Mouse (Mus musculus): ENCODE results near the gene Ccn5.

Ccn5 gene

DNA sequence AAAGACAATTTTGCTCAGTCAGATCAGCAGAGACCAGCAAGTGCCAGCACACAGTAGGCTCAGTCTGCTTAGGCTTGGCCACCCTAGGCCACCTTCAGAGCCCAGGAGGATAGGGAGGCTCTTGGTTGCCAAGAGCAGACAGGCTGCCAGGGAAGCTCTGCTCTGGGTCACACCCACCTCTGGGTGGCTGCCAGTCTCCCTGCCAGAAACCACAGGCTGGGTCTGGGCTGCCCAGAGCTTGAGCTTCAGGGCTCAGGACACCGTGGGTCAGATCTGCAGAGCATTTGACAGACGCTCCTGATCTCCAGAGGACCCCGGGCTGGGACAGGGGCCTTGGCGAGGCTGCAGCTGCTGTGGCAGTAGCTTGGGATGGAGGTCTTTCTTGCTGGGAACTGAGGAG lies at the start of gene Ccn5:
Gene Ccn5 (plus strand): TSS at position 255 of the 400 bp plus-strand sequence.
- no peak for DNase-seq (ENCODE audit: low spot score in 2 of 2)

DNA sequence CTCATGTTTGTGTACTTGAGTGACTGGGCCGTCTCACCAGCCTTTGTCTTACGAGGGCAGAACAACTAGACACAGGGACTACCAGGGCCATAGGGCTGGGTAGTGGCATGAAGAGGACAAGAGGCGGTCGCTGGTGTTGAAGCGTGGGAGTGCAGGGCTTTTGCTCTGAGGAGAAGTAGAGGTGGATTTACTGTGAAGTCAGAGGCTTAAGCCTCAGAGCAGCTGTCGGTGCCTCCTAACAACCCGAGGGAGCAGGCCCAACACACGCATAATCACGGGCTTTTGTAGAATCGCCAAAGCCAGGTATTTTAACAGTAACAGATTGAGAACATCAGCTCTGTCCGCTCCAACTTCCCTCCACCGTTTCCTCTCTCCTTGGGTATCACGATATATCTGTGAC lies 44.0 kb upstream of the Ccn5 start:
- no peak for DNase-seq (ENCODE audit: low spot score in 2 of 2)

DNA sequence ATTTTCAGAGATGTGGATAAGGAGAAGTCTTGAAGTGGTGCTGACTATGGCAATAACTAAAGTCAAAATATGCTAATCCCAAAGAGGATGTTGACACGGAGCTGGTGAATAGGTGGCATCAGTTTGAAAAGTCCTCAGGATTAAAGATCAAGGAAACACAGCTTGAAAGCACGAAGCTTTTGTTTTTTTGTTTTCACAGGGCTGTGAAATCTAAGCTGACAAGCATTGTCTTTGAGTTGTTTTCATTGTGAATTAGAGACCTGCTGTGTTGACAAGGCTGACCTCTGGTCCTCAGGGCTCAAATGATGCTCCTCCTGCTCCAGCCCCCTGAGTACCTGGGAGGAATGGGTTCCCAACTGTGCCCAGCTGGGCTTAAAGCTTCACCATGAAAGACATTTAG lies 43.6 kb upstream of the Ccn5 start:
- no peak for DNase-seq (ENCODE audit: low spot score in 2 of 2)

DNA sequence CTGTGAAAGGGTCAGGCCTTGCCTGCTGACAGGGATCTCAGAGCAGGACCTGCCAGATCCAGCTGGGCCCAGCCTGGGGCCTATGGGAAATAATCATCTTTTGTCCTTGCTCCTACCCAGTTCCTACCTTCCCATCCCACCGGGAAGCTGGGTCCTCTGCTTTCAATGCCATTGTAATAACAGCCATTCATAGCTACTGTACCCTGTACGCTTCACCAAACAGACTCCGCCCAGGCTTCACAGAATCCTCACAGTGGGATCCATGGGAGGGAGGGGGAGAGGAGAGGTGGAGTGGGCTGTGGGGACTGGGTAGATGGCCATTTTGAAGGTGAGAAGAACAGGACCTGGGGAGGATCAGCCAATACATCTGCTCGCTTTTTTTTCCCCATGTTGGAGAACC lies 41.8 kb upstream of the Ccn5 start:
- no peak for DNase-seq (ENCODE audit: low spot score in 2 of 2)

DNA sequence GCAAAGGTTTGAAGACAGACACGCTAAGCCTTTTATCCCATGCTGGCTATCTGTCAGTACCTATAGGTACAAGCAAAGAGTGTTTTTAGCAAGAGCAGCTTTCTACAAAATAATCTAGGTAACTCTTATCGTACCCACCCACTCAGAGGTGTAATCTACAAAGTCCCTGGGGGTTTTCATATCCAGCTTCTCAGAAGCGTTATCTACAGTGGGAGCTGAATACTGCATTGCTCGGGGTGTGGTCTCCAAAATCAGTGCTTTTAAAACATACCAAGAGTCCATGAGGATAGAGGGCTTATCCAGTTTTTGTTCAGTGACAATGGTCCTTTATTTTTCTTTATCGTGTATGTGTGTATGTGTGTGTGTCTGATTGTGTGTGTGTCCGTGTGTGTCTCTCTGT lies 37.3 kb upstream of the Ccn5 start:
- DNase-seq (ENCODE audit: low spot score in 2 of 2): no peak

DNA sequence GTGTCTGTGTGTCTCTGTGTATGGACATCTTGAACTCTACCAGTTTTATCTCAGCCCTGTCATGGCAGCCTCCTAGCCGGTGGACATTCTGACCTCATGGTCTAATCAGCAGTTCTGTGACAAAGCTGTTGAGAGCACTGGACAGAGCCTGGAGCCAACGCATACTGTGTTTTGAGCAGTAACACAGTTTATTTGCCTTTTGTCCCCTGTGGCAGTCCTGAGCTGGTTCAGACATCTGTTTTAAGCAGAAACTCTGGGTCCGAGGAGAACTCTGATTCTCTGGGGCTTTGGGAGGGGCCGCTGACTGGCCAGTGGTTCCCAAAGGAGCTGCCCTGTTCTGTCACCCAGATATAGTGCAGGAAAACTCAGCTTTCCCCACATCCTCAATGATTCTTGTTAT lies 36.8 kb upstream of the Ccn5 start:
- DNase-seq (ENCODE audit: low spot score in 2 of 2): no peak

DNA sequence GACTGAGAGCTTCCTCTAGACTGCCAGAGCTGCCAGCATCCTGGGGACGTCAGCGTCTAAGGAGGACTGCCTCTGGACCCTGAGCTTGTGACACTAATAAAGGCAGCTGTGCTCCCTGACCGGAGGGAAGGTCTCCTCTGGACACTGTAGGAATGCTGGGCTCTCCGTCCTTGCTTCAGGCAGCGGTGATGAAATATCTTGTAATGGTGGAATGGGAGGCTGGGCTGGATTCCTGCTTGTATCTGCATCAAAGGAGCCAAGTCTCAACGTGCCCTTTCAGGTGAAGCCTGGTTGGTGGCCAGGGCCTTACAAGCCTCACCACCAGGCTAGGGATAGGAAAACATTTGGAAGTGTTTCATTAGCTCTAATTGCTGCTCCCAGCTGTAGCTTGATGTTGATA lies 33.6 kb upstream of the Ccn5 start:
- DNase-seq (ENCODE audit: low spot score in 2 of 2): no peak

DNA sequence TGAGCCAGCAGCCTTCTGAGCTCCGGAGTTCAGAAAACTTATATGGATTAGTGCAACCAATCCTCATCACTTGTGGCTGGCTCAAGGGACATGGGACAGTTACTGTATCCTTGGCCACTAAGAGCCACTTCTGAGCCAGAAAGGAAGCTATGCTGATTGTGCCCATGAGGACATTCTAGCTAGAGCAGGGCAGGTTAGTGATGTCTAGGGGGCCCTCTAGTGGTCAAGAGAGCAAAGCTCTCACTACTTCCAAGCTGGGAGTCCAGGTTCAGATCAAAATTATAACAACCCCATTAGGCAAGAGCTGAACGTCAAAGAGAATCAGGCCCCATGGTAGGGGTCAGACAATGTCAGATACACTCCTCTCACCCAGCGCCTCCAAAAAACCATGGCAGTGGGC lies 33.0 kb upstream of the Ccn5 start:
- DNase-seq (ENCODE audit: low spot score in 2 of 2): peak in 1 of 2 experiments; percentile 61

DNA sequence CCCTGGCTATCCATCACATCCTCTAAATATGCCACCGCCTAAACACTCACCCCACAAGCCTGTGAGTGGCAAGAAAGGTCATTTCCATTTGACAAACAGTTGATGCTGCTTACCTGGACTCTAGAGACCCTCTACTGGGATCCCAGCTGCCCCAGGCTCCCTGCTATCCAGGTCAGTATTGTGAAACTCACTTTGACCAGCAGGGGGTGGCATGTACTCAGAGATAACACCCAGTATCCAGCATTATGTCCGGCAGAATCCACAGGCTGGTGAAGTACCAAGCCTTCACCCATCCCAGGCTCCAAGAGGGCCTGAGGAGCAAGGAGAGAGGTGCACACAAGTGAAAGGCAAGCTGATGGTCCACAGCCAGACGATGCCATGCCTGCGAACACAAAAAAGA lies 32.2 kb upstream of the Ccn5 start:
- peak in 1 of 2 experiments; percentile 79 for DNase-seq (ENCODE audit: low spot score in 2 of 2)

DNA sequence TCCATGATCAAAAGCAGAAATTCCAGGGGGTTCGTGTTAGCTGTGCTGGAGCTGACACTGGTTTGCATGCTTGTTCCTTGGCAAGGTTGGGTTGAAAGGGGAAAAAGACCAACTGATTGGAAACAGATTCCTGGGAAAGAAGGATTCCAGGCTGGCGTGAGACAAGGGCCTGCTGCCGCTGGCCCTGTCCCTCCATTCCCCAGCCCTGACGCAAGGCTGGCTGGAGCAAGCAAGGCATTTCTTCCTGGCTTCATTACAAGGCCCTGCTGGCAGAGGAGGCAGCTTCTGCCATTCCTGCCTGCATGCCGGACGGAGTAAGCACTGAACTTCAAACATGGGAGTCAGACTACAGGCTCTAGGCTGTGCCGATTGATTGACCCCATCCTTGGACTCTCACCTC lies 22.2 kb upstream of the Ccn5 start:
- DNase-seq (ENCODE audit: low spot score in 2 of 2): no peak

DNA sequence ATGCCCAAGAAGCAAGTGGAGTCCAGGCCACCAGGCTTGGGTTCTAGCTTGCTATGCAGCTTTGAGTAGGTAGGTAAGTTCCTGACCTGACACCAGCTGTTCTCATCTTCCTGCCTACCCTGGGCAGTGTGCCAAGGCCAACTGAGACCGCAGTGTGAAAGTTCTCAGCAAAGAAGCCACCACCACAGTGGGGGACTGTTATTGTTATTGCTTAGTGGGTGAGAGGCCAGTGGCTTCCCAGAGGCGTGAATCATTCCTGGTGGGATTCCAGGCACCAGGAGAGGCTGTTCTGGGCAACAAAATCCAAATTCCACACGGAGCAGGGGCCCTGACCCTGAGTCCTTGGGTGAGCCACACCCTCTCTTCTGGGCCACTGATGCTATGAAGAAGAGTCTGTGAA lies 19.8 kb upstream of the Ccn5 start:
- DNase-seq (ENCODE audit: low spot score in 2 of 2): no peak

DNA sequence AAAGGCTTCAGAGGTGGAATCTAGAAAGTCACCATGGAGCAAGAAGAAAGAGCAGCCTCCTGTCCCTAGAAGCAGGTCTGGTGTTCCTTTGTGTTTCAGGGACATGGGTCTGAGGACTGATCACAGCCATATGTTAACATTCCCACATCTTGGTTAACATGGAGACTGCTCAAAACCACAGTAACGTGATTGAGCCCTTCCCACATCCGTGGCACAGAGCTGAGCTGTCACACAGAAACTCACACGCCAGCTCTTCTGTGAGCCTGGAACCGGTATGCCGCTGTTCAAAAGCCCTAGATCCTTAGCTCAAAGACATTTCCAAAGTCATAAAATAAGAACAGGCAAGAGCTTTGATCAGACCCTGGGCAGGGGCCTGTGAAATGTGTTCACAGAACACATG lies 19.3 kb upstream of the Ccn5 start:
- DNase-seq (ENCODE audit: low spot score in 2 of 2): no peak

DNA sequence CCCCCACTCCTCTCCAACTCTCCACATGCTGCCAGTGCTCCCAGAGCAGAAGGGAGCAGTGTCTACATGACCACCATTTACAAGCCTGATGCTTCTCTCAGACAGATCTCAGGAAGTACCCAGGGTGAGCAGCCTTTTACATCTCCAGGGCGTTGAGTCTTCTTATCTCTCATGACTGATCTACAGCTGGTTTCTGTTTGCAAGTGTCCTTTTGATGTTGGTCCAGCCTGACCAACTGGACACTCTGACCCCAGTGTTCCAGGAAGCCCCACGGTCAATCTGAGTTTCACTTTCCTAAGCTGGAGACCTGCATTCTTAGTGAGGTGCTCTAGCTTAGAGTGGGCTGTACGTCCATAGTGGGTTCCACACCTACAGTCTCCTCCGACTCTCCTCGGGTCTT lies 16.8 kb upstream of the Ccn5 start:
- DNase-seq (ENCODE audit: low spot score in 2 of 2): no peak

DNA sequence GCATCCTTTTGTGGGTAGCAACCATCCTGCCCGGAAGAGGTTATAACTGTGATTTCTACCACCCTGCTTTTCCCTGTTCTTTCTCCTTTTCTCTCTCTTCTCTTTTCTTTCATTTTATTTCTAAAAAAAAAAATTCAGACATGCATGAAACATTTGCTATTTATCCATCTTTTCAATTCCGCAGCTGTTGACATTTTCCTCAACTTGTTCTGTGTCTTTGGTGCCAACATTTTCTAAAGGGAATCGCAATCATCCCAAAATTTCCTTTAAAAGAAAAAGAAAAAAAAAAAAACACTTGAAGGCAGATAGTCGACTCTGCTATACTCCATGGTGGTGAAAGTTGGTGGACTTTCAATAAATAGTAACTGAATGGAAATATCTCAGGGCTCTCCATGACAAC lies 11.5 kb upstream of the Ccn5 start:
- no peak for DNase-seq (ENCODE audit: low spot score in 2 of 2)

DNA sequence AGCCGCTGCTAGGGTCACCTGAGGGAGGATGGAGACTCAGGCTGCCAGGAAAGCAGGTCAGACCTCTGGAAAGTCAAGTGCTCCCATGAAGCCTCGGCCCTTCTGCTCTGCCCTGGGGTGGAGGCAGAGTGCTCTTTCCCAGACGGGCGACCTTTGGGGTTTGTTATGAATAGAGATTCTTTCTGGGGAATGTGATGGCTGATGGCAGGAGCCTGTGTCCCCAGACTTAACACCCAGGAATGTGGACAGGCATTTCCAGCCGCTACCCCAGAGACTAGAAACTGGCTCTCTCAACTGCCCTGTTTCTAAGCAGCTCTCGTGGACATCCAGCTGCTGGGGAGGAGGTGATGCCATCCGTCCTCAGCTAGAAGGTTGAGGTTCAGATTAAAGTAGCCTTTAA lies 11.0 kb upstream of the Ccn5 start:
- no peak for DNase-seq (ENCODE audit: low spot score in 2 of 2)

DNA sequence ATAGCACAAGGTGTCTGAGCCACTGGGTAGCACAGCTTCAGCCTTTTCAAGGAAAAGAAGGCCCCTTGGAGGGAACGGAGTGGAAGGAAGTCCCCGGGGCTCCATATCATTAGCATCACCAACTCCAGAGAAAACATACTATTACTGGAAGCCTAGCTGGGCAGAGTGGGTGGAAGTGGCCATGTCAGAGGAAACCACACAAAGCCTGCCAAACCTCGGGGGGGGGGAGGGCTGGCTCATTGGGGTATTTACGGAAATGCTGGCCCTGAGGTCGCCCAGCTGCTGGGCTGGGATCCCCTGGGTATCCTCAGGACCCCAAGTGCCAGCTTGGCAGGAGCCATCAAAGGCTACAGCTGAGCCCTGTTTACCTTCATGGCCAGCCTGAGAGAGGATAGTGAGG lies 7.6 kb upstream of the Ccn5 start:
- DNase-seq (ENCODE audit: low spot score in 2 of 2): no peak

DNA sequence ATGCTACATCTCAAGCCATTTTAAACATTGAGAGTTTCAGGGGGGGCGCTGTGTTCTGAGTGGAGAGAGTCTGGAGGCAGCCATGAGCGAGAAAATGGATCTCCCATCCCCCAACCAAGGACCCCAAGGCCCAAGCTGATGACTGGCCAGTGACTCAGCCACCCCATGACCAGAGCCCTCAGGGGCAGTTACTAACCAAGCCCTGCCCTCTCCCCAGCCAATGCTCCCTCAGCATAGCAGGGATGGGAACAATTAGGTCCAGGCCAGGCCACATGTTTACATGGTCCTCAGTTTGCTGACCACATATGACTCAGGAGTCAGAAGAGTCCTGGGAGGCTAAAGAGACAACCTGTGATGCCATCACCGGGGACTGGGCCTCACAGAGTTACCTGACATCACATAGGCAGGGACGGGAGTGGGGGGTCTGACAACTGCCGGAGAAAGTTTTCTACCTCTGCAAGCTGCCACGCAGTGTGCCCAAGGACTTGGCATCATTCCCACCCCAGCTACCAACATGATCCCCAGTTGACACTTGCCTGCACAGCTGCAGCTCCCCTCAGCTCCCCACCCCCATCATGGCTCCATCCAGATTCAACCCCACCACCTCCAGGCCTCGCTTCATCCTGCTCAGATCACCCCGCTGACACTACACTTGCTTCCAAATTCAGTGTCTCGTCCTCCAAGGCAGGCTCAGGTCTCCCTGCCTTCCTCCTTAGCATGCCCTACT lies 5.8 kb upstream of the Ccn5 start:
- no peak for DNase-seq (ENCODE audit: low spot score in 2 of 2)

DNA sequence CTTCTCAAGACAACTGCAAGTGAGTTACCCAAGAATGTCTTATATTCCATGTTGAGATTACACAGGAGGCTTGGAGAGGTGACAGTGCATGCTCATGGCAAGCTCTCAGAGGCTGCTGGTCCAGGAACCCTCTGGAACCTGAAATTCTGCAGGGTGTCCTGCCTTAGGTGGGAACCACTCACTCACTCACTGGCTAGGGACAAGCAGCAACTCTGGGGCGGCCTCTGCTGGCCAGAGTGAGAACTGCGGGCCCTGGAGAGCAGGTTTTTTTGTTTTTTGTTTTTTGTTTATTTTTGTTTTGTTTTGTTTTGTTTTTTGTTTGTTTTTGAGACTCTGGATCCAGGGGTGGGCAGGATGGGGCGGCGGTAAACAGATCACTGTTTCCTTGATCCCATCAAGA lies 2.6 kb downstream of the Ccn5 start:
- DNase-seq (ENCODE audit: low spot score in 2 of 2): peak in 1 of 2 experiments; percentile 16

DNA sequence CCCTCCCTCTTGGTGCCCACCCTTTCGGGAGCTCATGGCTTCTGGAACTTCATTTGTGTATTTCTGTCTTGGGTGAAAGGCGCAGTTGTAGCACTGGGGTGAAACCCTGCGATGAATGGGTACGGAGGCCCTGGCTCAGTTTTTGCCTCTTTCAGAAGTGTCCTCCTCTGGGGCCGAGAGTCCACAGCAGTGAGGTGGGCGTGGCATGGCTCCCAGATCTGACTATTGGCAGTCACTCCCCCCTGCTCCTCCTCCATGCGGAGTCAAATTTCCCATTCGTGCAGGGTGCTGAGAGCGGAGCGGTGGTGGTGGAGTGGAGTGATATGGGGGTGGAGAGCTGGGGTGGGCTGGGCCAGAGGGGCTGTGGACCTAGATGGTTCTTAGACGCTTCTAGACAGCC lies 3.1 kb downstream of the Ccn5 start:
- DNase-seq (ENCODE audit: low spot score in 2 of 2): no peak

DNA sequence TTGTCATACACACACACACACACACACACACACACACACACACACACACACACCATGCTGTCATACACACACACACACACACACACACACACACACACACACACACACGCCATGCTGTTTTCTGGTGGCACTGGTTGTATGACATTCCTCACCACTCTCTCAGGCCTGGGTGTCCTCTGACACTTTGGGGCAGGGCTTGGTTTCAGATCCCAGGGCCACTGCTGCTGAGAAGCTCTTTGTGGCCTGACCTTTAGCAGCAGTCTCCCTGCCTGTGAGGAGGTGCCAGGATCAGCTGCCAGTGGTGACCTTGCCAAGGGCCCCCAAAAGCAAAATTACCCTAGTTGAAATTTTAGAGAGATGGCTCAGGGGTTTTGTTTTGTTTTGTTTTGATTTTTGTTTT lies 5.2 kb downstream of the Ccn5 start:
- DNase-seq (ENCODE audit: low spot score in 2 of 2): no peak

DNA sequence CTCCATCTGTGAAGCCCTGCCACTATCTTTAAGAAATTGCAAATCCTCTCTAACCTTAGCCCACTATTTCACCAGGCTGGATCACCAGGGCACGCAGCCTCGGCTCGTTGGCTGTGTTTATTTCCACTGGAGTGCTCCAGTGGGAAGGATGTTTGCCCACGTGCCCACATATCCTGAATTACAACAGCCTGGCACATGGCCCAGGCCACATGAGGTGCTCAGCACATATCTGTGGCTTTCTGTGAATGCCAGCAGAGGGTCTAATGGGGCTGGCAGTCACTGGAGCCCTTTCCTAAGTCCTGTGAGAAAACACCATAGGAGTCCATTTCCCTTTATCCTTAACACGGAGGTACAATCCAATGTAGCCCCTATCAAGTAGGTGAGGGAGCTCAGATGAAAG lies 5.8 kb downstream of the Ccn5 start:
- DNase-seq (ENCODE audit: low spot score in 2 of 2): no peak

DNA sequence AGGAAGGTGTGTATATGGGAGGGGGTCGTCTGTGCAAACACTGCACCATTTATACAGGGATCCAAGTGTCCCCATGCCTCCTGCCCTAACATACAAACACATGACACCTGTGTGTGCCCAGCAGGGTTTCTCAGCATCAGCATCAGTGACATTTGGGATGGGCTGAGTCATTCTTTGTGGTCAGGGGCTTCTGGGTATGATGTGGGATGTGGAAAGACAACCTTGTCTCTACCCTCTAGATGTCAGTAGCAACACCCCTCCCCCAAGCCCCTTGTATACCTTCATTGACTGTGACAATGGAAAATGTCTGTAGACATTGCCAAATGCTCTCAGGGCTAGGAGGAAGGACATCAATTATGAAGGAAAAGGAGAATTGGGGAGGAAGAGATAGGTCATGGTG lies 10.5 kb downstream of the Ccn5 start:
- no peak for DNase-seq (ENCODE audit: low spot score in 2 of 2)

DNA sequence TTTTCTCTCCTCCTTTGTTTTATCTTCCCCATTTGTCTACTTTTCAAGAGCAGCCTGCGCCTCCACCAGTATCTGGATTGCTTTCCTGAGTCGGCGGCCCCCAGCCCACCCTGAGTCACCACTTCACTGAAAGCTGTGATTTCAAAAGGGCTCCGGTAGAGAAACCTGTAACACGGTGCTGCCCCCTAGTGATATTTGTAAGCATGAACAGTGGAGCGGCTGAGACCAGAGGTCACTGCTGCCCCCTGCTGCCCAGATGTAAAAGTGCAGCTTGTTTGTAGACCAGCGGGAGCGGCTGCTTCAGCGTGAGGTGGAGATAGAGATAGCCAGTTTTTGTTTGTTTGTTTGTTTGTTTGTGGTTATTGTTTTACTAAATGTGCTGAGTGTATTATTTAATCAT lies 17.4 kb downstream of the Ccn5 start:
- peak; percentile 23 to 84 for DNase-seq (ENCODE audit: low spot score in 2 of 2)

DNA sequence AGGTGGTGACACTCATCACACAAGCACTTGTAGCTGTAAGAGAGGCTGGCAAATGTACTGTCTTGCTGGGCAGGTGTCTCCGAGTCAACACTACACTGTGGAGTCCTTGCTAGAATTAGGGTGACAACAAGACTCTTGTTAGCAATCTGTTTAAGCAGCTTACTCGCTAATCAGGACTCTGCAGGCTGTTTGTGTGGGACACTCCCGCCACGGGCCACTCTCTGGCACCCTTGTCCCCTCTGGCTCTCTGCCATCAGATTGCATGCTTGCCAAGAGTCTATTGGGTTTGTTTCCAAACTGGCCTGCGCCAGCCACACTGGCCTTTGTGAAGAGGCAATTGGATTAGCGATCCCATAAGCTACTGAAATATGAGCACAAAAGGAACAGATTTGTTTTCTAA lies 18.9 kb downstream of the Ccn5 start:
- DNase-seq (ENCODE audit: low spot score in 2 of 2): peak in 1 of 2 experiments; percentile 38
